Mouse (Mus musculus) embryo, embryonic 10 days (tissue): ENCODE results near the gene Lsm4.

Source experiments
- DNase-seq: peaks from one replicate; pipeline ENCODE4 v3.0.0-alpha.2; 2015; ENCODE audit warnings: low spot score

Gene Lsm4

GRCm38 (mm10) chr8:70649324-70649723 is 23.7 kb upstream of the Lsm4 start:
- peak; percentile 4 for DNase-seq

GRCm38 (mm10) chr8:70650351-70650750 is 22.7 kb upstream of the Lsm4 start:
- no peak for DNase-seq

- peak; percentile 65 for DNase-seq
Observed at GRCm38 (mm10) chr8:70653226-70653625, 19.8 kb upstream of the Lsm4 start.

DNA sequence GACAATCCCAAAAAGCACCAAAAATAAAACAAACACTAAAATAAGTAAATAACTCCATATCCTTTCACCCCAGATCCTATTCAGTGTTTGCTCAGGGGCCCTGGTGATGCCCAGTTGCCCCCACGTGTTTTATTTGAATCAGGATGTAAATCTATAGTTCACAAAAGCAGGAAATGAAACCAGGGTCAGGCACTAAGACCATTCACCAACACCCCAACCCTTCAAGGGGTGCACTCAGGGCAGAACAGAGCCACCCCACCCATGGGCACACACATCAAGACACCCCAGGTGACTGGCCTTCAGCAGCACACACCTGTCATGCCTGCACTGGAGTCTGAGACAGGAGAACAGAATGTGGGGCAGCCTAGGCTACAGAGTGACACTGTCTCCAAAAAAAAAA is 18.9 kb upstream of the Lsm4 start:
- no peak for DNase-seq

GRCm38 (mm10) chr8:70655469-70655868 is 17.6 kb upstream of the Lsm4 start:
- peak; percentile 37 for DNase-seq

DNA sequence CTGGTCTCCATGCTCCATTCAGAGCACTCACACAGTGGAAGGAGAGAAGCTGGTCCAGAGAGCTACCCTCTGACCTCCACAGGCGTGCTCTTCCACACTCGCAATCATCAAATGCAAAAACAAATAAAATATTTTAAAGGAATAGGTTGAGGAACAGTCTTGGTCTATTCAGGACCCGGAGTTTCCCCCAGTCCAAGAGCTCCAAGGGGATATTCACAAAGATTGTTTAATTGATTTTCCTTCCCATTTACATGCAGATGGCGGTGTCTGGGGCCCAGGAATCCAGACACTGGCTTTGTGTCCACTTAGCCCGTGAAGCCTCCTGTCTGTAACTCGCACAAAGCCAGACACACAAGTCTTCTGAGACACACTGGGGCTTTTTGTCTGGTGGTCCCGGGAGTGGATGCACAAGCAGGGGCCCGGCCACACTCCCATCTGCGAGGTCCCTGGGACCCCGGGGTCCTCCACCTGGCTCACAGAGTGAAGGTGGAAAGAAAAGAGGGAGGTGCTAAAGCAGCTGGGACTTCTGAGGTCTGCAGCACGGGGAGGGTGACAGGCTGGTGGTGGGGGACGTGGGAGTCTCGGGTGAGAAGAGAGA is 16.8 kb upstream of the Lsm4 start:
- peak; percentile 61 for DNase-seq

DNA sequence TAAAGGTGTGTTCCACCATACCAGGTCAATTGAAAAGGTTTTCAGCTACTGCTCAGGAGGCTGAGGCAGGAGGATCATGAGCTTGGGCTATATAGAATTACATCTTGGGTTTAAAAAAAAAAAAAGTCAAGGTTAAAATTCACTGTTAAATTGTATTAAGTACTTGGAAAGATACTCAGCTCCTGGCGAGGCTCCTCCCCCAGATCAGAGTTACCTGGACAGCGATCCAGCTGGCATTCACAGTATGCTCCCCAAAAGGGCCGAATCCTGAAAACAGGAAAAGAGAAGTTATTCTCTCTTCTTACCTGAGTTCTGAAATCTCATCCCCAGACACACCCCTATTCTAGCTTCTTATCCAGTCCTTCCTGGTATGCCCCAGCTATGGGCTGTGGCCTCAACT is 15.8 kb upstream of the Lsm4 start:
- DNase-seq, result no peak

GRCm38 (mm10) chr8:70657739-70658138 is 15.3 kb upstream of the Lsm4 start:
- no peak for DNase-seq

DNA sequence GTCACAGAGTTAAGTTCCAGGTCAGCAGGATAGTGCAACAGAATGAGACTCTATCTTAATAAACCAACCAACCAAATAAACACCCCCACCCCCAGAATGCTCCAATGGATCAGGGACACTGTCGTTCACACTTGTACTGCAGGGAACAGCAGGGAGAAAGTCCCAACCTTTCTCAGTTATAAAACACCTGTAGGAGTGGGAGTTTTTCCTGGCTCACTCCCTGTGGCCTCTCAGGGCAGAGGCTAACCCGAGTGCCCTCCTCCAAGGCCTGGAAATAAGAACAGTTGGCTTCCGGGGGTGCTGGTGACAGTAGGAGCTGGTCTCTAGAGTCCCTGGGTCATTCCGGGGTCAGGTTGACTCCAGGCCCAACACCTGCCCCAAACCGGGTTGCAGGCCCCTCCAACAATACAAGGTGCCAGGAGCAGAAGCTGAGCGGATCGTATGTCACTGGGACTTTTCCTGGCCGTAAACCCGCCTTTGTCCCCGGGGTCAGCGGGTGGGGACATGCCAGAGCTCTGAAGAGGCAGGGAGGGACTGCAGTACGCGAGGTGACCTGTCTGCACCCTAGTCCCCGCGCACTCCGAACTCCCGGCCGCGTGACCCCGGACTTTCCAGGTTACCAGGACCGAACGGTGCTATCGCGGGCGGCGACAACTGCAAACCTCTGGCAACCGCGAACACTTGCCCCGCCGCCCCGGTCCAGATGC is 14.0 kb upstream of the Lsm4 start:
- DNase-seq, result no peak

GRCm38 (mm10) chr8:70659604-70660272 is 13.3 kb upstream of the Lsm4 start:
- DNase-seq, result peak; percentile 90

GRCm38 (mm10) chr8:70660273-70660725 is 12.7 kb upstream of the Lsm4 start, which contains the start of gene Pgpep1:
Gene Pgpep1 (minus strand): TSS chr8:70660388.
- peak; percentile 72 for DNase-seq

DNA sequence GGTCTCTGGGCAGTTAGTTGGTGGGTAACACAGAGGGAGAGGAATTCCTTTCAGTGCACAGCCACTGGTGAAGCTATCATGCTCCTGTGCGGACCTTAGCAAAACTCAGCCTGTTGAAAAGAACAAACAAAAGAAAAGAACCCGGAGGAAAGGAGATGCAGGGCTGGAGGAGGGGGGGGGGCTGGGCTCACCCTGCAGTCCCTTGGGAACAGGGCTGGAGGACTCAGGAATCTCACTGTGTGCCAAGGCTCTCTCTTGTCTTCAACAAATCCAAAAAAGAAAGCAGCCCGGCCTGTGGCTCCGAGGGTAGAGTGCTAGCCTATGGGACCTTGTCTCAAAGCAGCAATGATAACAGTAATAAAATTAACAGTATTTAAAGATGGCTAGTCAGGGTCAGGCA is 9.4 kb upstream of the Lsm4 start:
- DNase-seq, result no peak

DNA sequence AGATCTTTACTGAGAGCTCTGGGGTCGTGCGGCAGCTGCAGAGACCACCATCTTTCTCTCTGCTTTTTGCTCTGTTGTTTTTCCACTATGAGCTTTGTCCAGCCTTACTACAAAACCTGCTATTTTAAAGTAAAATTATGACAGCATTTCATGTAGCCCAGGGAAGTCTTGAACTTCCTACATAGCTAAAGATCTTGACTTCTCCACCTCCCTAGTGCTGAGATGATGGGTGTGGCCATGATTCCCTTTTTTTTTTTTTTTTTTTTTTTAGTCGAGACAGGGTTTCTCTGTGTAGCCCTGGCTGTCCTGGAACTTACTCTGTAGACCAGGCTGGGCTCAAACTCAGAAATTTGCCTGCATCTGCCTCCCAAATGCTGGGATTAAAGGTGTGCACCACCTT is 8.4 kb upstream of the Lsm4 start:
- no peak for DNase-seq

DNA sequence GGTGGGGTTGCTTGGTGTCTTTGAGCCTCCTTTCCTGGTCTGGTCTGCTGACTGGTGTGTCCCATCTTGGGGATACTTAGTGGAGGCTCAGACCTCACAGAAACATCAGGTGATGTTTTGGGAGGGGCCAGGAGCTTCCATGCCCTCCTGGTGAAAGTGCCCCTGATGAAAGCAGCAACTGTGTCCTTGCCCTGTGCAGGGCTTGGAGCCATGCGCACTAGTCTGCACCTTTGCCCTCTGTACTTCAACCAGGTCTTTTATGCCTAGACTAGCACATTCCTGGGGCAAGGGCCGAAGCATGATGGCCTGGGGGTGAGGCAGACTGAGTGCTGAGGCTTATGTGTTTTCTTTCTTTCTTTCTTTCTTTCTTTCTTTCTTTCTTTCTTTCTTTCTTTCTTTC is 7.4 kb upstream of the Lsm4 start:
- DNase-seq, result no peak

DNA sequence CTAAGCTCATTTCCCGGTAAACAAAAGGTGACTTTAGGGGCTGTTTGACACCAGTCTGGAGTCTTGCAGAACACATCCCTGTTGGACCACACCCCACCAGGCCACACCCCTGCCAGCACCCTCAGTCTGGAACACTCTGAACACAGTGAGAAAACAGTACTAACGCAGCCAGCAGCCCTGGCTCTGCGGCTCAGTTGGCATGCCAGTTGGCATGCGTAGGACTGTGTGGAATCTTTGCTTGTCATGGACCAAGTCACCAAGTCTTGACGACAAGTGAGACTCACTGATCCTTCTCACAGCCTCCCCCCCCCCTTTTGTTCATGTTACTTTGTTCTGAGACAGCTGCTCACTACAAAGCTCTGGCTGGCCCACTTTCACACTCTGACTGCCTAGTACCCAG is 6.0 kb upstream of the Lsm4 start:
- no peak for DNase-seq

GRCm38 (mm10) chr8:70671615-70672324 is 1.3 kb upstream of the Lsm4 start:
- DNase-seq, result no peak

DNA sequence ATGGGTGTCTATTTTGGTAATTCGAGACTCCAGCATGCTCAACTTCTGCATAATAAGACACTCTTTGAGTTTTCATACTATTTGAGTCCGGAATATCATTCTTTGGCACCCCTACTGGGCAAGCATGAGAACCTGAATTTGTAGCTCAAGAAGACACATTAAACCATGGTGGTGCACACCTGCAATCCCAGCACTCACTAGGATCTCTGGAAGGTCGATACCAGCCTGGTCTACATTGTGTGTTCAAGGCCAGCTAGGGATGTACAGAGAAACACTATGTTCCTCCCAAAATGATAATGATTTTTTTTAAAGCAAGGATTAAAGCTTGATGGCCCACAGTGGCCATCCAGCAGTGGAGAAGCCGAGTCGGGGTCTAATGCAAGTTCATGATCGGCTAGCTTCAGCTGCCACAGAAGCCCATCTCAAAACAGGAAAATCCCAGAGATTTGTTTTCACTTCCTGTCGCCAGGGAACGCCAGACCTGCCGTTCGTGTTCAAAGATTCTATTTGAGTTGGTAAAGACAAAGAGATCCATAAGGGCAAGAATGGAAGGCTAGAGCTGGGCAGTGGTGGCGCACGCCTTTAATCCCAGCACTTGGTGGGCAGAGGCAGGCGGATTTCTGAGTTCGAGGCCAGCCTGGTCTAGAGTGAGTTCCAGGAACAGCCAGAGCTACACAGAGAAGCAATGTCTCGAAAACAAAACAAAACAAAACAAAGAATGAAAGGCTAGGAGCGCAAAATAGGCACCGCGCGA is 546 bp upstream of the Lsm4 start:
- no peak for DNase-seq

DNA sequence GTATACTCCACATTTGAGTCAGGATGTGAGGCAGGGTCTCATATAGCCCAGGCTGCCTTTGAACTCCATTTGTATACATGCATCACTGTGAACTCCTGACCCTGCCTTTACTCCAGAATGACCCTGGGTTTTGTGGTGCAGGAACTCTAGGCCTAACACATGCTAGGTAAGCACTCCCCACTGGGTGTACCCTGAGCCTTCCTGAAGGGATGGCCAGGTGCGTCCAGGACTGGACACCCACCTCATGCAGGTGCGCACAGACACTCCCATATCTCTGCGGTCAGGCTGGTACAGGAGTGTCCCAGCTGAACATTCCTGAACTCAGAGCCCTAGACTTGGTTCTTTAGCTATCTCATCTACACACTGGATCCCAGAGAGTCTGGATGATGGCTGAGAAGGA is 1.1 kb downstream of the Lsm4 start:
- no peak for DNase-seq

- no peak for DNase-seq
Observed at GRCm38 (mm10) chr8:70674716-70675115, 1.7 kb downstream of the Lsm4 start.

DNA sequence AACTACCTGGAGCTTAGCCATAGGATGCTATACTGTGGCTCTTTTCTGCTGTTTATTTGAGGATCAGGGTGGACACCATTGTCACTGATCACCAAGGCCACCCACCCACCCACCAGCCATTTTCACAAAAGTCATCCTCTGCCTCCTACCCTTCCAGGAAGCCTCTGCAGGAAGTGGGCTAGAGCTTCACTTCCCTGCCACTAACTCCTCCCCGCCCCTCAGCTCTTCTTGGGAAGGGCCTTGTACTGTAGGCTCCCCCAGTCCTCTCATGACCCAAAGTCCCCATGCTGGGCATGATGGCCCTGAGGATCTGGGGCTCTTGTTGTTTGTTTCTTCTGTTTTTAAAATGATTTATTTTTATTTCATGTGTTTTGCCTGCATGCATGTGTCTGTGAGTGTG is 2.3 kb downstream of the Lsm4 start:
- DNase-seq, result no peak

DNA sequence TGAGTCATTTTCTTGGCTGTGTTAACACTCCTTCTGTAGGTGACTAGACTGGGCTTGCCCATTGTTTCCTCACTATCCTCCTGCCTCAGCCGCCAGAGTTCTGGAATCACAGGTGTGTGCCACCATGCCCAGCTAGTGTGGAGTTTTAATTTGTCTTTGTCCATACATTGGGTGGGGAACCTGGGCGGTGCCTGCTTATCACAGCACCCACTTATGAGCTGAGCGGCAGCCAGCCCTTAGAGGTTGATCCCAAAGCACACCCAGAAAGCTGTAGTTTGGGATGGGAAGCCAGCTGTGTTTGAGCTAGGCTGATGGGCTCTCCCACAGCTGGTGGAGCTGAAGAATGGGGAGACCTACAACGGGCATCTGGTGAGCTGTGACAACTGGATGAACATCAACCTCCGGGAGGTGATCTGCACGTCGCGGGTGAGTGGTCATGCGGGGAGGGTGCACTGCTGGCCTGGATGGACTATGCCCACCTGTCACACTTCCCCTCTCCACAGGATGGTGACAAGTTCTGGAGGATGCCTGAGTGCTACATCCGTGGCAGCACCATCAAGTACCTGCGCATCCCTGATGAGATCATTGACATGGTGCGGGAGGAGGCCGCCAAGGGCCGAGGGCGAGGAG is 4.5 kb downstream of the Lsm4 start:
- DNase-seq, result no peak
